Mouse (Mus musculus): Measurements from ENCODE around the gene Mest.

Gene Mest

DNA sequence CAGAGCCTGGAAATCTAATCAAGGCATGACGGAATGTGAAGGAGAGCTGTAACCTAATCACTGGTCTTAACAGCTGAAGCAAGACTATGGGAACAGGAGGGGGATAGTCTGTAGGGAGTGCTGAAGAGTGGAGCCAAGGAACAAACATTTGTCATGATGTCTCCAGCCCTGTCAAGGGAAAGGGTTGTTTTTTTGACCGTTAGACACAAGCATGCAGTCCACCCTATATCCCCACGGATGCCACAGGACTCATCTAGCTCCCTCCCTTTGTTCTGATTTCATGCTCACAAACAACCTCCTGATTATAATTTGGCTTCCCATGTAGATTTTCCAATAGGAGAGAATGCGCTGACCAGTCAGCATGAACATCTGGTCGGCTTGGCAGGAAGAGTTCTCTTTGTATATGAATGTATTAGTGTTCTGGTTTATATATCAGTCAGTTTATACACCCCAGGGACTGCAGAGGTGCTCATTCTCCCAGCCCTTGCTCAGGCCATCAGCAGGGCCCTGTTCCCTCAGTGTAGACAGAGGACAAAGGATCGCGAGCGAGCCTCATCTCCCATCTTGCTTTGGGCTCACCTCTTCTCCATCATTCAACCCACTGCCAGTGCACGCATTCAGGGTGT is 19.3 kb upstream of the Mest start:
- DNase-seq (ENCODE audit: low read depth, low spot score) = no peak

DNA sequence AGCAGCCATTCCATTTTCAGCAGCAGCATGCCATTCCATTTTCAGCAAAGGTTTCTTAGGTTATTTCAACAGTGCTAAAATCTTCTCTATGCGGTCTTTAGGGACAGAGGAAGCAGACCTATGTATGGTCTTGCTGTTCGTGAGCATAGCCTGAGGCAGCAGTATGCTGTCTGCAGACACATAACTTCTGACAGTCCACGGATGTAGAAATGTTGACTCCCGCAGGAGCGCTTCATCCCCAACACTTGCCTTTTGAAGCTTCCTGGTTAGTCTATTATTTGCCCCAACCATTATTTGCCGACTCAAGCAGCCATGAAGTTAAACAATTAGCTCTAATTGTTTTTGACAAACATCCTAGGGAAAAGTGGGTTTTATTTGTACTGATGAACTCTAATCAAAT is 14.2 kb upstream of the Mest start:
- DNase-seq (ENCODE audit: low read depth, low spot score) = no peak

DNA sequence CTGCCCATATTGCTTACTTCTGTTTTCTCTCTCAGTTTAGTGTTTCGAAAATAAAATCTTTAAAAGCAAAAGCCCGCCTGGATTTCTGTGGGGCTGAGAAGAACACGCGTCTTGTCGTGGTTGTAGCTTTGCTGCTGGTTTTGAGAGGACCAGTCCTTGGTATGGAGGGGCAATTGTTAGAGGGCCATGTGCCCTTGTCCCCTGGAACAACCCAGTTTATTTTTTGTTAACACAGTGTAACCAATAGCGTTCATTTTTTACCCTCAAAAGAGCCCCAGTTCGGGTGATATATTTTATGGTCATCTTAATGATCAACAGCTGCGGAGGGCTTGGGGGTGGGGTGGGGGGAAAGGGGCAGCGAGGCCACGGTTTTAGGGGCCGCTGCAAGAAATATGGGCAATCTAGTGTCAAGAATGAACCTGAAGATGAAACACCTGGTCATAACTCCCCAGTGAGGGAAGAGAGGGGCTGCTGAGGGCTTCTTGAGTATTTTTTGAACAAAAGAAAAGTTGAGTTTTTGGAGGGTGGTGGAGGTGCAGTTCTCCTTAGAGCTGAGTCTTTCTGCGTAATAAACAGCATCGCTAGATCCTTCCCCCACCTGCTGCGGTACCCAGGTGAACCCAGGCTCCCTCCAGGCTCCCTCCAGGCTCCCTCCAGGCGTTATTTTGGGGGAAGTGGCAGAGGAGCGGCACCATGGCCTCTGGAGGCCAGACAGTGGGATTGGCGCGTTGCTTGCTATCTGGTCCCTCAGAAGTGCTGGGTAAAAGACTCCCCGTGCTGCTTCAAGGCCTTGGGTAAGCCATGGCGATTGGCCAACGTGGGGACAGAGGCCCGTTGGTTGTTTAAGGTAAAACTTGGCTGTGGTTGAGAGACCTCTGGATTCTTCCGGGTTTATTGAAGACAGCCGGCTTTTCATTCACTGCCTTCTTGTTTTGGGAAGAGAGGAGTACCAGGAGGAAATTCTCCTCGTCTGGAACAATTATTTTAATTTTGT is 12.7 kb upstream of the Mest start:
- DNase-seq (ENCODE audit: low read depth, low spot score) = no peak

DNA sequence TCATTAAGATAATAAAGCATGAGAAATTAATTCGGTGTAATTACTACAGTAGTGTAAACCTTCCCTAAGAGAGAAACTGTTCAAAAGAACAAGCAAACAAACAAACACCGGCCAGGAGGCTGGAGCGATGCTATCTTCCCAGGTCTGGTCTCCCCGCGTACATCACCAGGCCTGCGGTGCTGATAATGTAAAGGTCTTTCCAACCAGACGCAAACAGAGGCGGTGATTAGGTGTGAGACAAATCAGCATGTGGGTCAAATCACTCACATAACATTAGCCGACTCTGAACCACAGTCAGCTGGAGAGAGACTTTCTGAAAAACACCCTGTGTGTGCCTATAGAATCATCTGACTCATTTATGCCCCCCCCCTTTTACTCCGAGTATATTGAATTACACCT is 12.0 kb upstream of the Mest start:
- no peak for DNase-seq (ENCODE audit: low read depth, low spot score)

DNA sequence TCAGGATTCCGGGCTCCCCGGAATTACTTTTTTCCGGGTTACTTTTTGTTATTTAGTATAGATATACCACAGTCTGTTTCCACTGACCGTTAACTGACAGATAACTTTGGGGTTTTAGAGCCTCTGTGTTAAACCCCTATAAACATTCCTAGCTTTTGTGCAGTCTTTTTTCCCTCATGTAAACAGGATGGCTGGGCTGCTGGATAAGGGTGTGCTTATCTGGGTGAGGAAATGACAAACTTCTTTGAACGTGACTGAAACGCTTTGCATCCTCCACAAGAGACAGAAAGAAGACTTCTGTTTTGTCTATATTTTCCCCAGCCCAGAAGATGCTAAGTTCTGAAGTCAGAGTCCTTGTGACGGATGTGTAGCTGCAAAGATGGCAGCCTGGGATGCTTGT is 10.9 kb upstream of the Mest start:
- no peak for DNase-seq (ENCODE audit: low read depth, low spot score)

DNA sequence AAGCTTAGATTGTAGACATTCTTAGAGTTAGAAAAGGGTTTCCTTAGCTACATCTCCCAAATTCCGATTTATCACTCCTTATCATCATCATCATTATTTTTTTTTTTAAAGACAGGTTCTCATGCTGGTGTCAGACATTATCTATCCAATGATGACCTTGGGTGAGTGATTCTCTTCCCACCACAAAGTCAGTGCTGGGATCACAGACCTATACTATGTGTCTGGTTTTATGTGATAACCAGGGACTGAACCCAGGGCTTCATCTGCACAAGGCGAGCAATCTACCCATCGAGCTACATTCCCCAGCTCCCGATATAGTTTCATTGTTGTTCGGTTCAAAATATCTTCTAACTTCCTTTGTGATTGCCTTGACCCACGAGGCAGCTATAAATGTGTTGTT is 9.9 kb upstream of the Mest start:
- DNase-seq (ENCODE audit: low read depth, low spot score) = no peak

DNA sequence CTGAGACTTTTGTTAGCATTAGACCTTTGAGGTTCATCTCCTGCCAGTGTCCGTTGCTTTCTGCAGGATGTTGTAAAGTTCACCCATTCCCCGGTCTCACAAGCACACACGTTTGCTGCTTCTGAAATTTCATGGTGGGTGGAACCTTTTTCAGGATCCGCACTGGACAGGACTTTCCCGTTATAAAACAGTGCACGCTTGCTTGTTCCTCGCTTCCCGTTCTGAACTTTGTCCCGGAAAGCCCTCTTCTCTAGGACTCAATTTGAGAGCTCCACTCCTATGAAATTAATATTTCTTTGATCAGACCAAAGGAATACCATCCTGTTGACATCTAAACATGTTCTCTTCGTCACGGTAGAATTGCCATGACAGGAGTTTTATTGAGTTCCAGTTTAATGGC is 9.5 kb upstream of the Mest start:
- no peak for DNase-seq (ENCODE audit: low read depth, low spot score)

DNA sequence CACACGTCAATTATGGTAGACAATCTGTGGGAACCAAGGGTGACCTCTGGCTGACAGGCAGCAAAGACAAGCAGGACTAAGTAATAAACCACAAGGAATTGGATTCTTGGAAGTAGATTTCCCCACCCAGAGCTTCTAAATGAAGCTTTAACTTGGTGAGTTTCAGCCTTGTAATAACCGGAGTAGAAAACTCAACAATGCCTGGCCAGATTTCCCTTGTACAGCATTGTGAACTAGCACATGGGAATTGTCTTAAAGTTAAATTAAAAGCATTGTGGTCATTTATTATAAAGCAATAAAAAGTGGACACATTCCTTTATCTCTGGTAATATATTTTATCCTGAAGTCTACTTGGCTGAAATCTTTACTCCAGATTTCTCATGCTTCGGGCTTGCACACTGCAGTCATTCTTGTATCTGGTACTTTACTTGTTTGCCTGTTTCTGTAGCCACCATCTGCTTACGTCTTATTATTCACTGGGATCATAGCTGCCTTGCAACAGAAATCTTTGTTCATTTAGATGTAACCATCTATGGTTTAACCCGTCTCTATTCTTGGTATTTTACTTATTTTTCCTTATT is 8.4 kb upstream of the Mest start:
- DNase-seq (ENCODE audit: low read depth, low spot score) = no peak

DNA sequence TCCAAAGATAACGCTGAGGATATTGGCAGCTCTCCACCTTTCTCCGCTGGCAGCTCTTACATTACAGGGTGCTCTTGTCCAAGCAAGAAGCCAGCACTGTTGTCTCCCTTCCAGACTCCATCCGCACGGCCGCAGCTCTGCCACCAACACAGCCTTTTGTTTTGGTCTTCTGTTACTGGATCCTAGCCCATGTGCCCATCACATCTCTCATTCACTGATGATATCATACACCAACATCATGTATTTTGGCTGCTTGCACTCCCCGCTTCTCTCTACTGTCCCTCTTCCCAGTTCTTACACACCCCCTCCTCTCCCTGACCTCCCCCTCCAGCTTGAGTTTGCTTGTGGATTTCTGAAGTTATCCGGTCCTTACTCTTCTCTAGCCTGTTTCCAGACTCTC is 6.6 kb upstream of the Mest start:
- DNase-seq (ENCODE audit: low read depth, low spot score) = no peak

DNA sequence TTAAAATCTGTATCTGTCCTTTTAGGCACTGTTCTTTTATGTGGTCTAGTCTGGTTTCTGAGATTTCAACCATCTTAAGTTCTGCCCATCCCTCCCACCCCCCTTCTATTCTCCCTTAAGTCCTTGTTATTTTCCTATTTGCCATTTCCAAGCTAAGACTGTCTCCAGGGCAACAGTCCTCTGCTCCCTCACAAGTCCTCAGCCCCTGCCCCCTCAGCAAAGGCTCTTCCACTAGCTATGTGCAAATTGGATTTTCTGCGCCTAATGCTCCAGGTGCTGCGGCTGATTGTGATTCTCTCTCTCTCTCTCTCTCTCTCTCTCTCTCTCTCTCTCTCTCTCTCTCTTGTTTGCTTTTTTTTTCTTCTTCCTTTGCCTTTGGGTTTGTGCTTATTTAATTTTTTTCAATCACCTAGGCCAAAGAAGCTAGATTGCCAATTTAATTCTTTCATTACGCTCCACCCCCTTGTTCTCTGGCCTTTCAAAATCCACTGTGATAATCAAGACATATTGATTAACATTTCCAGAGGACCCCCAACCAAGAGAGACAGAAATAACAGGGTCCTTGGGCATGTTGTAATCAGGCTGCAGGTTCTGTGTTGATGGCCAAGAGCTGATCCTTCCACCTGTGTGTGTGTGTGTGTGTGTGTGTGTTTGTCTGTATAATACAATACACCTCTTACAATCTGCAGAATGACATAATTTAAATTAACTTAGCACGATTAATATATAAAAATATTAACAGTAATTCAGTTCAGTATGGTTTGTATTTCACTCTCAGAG is 772 bp upstream of the Mest start:
- DNase-seq (ENCODE audit: low read depth, low spot score) = no peak

DNA sequence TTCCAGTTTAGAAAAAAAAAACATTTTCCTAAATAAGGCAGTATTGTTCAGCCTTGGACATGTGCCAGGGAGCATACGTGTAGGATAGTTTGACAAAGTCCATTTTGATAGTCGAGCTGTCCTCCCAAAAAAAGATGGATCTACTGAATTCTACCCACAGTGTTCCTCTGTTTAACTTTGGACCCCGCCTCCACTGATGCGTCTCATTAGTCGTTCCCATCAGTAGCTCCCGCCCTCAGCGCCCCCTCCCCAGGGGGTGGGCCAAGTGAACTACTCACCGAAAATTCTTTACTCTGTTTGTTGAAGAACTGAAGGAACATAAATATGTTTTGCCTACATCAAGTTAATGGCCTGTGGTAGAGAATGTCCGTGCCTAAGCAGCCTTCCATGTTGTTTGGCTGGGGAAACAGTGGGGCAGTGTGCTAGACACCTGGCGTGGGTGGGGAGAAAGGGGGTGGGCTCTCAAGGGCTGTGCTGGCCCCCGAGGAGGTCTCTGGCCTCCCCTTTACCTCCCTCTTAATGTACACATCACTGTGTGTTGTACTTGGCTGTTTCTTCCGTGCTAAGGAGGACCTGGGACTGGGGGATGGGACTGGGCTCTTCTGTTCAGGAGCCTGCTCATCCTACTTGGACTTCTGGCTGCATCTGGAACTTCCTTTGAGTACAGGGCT is 7.1 kb downstream of the Mest start:
- no peak for DNase-seq (ENCODE audit: low read depth, low spot score)

DNA sequence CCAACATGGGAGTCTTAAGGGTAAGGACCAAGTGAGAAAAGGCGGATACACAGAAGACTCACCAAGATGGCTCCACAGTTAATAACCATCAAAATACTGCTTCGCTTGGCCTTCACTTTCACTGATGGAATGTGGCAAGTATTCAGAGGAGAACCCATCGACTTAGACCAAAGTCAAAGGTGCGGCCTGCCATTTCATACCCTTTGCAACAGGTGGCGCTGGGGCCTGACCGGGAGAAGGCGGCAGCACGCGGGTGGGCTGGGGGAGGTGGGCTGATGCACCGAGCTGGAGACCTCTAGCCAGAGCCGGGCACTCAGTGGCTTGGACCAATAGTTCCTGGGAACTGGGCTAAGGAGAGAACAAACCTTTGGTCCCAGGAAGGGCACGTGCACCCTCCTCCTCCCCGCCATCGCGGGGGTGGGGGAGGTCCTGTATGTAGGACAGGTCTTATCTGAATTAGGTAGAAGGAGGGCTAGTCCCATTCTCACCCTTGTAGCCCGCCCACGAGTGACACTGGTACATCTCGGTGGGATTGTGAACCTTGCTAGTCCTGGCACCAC is 9.3 kb downstream of the Mest start:
- DNase-seq (ENCODE audit: low read depth, low spot score) = no peak

DNA sequence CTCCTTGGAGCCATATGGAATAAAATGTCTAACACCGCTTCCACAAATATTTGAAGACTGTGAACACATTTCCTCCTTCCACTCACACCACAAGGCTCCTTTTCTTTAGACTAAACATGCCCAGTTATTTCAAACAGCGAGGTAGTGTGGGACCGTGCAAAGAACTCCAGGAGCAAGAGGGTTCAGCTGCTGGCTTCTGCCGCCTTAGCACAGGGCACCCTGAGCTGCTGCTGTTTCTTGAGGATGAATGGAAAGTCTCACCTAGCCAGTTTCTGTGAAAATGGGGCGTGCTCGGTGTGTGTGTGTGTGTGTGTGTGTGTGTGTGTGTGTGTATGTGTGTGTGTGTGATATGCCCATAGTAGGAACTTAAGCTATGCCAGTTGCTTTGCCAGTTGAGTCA is 11.1 kb downstream of the Mest start:
- DNase-seq (ENCODE audit: low read depth, low spot score) = no peak

DNA sequence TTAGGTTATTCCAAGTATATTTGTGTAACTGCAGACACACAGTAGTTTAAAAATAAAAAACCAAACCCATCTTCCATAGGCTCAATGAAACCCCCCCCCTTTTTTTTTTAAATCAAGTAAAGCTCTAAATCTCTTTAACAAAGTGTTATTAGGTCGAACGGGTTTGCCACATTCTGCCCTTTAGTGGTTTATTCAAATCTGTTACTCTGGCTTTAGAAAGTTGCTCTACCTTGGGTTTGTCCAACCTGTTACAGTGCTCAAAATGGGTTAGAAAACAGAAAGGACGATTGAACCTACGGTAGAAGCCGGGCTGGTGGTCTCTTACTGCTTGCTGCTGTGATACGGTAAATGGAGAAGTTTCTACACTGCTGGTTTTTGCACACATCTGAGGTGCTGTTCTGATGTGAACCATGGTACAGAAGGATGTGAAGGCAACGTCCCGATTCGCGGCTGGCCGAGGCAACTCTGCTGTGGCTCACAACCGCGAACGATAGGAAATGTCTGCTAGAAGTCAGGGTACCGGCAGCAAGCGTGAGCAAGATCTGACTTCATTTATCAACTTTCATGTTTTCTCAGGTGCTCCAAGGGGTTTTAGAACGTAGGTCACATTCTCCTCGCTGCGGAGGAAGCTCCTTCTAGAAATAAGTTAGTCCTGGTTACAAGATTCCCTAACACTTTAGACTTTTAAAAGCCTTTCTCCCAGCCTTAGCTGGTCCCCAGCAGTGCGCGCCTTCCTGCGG is 11.8 kb downstream of the Mest start:
- no peak for DNase-seq (ENCODE audit: low read depth, low spot score)

DNA sequence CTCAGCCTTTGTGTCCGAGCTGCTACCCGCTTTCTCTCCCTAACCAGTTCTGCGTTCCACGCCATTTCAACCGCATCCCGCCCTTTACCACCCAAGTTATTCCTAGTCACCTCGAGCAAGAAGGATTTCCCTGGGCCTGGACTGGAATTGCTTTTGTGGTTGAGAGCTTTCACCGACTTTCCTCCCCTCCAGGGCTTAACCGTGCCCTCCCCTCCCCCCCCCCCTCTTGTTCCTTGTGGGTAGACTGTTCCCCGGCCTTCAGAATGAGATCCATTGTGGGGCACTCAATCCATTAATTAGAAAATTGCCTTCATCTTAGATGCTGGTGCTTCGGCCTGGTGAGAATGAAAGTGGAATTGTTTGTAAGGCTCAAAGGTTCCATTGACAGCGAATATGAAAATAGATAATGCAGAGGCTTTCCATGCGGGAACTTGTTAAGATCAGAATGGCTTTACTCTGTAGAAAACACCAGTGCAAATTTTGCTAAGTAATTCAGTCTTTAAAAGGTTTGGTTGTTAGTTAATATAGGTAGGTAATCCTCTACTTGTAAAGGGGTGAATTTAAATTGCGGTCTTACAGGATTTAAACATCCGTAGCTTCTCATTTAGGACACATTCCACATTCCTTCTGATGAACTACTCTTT is 12.5 kb downstream of the Mest start:
- no peak for DNase-seq (ENCODE audit: low read depth, low spot score)

DNA sequence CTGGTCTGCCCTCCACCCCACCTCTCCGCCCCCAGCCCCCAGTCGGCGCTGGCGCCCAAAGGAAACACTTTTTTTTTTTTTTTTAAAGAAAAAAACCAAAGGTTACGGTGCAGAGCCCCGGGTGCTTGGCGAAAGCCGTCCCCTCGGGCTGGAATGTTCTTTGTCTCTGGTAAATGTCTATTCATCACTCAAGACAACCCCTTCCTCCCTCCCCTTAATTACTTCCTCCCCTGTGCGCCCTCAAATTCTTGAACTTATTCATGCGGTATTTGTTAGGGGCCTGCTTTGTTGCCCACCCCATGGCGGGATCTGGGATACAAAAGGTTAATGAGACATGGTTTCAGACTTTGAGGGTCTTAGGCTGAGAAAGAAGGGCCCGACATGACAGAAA is 13.0 kb downstream of the Mest start:
- DNase-seq (ENCODE audit: low read depth, low spot score) = no peak

DNA sequence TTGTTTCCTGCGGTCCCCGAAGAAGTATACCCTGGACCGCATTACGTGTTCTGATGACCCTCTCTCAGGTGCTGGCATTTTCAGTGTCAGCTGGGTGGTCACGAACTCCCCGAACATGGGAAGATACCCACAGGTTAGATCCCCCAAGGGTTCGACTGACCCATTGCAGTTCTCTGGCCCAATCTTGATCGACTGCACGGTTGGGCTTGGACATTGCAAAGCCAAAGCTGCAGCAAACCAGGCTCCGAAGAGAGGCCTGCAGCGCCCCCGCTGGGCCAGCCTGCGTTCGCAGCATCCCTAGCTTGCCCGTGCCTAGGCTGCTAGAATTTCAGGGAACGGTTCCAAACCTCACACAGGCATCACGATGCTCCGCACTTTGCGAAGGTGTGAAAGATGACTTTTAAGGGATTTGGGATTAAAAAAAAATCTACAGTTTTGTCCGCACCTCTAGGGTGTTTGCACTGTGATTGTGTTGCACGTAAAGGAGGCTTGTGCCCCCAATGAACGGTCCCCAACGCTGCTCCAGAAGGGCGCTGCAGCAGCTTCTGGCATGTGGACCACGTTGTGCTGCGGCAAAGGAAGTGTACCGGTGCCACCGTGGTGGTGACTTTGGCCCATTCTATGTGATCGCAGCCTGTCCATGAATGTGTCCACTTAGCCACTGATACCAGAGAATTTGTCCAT is 13.7 kb downstream of the Mest start:
- no peak for DNase-seq (ENCODE audit: low read depth, low spot score)

DNA sequence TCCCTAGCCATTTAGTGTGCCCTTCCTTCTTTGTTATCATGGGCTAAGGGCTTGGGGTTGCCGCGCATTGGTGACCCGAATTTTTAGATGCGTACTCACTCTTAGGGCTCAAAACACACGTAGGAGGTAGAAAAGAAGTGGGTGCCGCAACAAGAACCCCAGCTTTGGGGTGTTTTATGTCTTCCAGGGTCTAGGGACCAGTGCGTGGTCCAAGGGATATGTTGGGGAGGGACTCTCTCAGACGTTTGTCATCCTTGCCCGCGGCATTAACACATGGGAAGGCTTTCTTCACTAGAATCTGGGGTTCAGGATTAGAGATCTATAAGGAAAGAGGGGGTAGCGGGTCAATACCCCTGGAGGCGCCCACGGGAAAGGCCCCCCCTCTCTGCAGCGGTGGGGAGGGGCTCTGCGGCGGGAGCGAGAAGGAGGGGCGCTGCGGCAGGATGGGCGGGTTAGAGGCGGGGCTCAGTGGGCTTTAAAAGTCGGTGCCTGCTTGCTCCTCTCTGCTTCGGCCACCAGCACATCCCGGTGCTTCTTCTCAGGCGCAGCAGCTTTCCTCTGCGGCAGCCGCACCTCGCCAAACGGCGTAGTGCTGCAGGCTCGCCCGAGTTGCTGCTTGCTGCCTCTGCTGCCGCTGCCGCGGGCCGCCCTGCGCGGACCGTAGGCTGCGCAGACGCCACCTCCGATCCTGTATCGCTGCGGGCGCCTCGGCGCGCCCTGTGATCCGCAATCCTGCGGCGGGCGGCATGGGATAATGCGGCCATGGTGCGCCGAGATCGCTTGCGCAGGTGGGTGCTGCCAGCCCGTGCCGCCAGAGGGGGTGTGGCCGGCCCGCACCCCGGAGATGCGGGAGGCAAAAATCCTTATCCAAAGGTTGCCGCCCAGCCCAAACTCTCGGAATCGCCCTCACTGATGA is 14.5 kb downstream of the Mest start:
- no peak for DNase-seq (ENCODE audit: low read depth, low spot score)
